Mouse (Mus musculus): Measurements from ENCODE around the gene Fgfr2. TPM values are rescaled to one million over a fixed set of nuclear protein-coding genes. Genes with fewer than 3 reads are reported as not detected.

Fgfr2 gene
- polyA plus RNA-seq, 1 experiment from 2014 or later: 137 TPM

DNA sequence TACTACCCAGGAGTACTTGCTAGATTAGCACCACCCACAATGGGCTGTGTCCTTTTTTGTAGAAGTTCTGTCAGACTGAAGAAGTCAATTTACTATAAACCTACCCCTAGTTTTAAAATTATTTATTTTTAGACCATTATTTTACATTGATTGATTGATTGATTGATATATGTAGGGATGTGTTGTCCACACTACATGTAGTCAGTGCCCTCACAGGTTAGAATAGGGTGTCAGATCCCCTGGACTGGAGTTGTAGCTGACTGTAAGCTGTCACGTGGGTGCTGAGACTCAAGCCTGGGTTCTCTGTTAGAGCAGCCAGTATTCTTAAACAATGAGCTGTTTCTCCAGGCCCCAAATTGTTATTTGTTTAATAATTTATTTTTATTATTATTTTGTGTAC lies 229.8 kb downstream of the Fgfr2 start:
- H3K4me2 ChIP-seq (replicated peaks): no peak overlapping the region
- 90% methylated on average over 1 of the region's 1 CpGs for WGBS
- no peaks in the 10 kb centered on the region for H3K9me3 ChIP-seq (replicated peaks)
- H3K27ac ChIP-seq (replicated peaks): no peak overlapping the region
- no peak overlapping the region for H3K9ac ChIP-seq
- H3K4me1 ChIP-seq: no peaks in the 10 kb centered on the region
- H3K36me3 ChIP-seq: no peaks in the 10 kb centered on the region
- H3K4me3 ChIP-seq (replicated peaks): no peak overlapping the region
- H3K27me3 ChIP-seq: no peaks in the 10 kb centered on the region
- ATAC-seq (ENCODE audit: insufficient number of reproducible peaks, low FRiP score, low TSS enrichment, low read depth): no peak

DNA sequence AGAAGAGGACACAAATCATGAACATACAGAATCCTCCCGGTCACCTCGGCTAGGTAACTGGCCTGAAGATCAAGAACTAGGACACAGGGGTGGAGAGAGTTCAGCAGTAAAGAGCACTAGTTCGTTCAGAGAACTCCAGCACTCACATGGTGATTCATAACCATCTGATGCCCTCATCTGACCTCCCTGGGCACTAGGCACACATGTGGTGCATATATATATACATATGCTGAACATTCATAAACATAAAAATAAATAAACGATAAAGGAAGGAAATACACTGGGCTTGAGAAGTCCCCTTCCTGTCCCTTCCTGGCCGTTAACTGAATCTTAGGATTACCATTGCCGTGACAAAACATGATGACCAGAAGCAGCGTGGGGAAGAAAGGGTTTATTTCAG lies 230.3 kb downstream of the Fgfr2 start:
- Histone ChIP-seq H3K9ac (no peak overlapping the region), H3K4me2 (replicated peaks) (no peak overlapping the region), H3K4me1 (no peaks in the 10 kb centered on the region), H3K36me3 (no peaks in the 10 kb centered on the region), H3K9me3 (replicated peaks) (no peaks in the 10 kb centered on the region), H3K27me3 (no peaks in the 10 kb centered on the region), H3K27ac (replicated peaks) (no peak overlapping the region), H3K4me3 (replicated peaks) (no peak overlapping the region)
- no peak for ATAC-seq (ENCODE audit: insufficient number of reproducible peaks, low FRiP score, low TSS enrichment, low read depth)
- WGBS: 74% methylated on average over 7 of the region's 7 CpGs

DNA sequence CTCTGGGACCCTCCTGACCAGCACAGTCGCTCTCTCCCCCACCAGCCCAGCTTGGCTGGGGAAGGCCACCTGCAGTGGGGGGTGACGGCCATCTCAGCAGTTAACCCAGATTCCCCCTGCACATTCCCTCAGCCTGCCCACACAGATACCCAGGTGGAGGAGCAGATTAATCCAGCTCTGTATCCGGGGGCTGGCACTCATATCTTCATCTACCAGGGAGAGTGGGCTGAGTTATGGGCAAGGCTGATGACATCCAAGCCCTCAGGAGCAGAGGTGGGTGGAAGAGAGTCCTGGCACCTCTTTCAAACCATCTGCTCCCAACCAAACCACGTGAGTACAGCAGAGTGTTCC lies 230.9 kb downstream of the Fgfr2 start:
- H3K36me3 ChIP-seq: no peaks in the 10 kb centered on the region
- no peaks in the 10 kb centered on the region for H3K27me3 ChIP-seq
- no peaks in the 10 kb centered on the region for H3K9me3 ChIP-seq (replicated peaks)
- no peak overlapping the region for H3K27ac ChIP-seq (replicated peaks)
- H3K9ac ChIP-seq: no peak overlapping the region
- 63% methylated on average over 4 of the region's 4 CpGs for WGBS
- no peak overlapping the region for H3K4me3 ChIP-seq (replicated peaks)
- no peak for ATAC-seq (ENCODE audit: insufficient number of reproducible peaks, low FRiP score, low TSS enrichment, low read depth)
- H3K4me1 ChIP-seq: no peaks in the 10 kb centered on the region
- no peak overlapping the region for H3K4me2 ChIP-seq (replicated peaks)

DNA sequence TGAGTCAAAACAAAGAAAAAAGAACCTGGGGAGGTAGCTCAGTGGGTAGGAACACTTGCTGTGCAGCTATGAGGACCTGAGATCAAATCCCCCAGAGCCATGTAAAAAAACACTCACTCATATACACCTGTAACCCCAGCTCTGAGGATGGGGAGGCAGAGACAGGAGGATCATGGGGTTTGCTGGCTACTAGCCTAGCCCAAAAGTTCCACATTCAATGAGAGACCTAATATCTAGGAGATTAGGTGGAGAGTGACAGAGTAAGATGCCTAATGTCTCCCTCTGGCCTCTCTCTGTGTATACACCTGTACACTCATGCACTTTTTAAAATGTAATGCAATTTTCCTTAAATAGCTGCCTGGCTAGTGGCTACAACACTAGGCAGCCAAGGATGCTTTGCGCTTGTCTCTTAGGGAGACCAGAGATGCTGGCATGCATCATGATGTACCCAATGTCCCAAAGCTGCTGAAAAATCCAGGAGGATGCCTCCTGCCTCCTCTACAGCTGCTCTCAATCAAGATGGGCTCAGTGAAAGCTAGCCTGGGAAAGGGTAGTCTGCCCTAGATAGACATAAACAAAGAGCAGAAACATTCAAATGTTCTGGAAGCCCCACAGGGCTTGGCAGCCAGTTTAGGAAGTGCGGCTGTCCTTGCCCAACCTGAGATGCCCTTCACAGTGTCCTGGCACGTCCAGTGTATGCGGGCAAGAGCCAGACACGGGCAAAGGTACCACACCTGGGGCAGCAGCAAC lies 231.4 kb downstream of the Fgfr2 start:
- no peak for ATAC-seq (ENCODE audit: insufficient number of reproducible peaks, low FRiP score, low TSS enrichment, low read depth)
- Histone ChIP-seq H3K36me3 (no peaks in the 10 kb centered on the region), H3K4me1 (no peaks in the 10 kb centered on the region), H3K9ac (no peak overlapping the region), H3K9me3 (replicated peaks) (no peaks in the 10 kb centered on the region), H3K27ac (replicated peaks) (no peak overlapping the region), H3K4me2 (replicated peaks) (no peak overlapping the region), H3K27me3 (no peaks in the 10 kb centered on the region), H3K4me3 (replicated peaks) (no peak overlapping the region)
- WGBS: 73% methylated on average over 5 of the region's 5 CpGs

DNA sequence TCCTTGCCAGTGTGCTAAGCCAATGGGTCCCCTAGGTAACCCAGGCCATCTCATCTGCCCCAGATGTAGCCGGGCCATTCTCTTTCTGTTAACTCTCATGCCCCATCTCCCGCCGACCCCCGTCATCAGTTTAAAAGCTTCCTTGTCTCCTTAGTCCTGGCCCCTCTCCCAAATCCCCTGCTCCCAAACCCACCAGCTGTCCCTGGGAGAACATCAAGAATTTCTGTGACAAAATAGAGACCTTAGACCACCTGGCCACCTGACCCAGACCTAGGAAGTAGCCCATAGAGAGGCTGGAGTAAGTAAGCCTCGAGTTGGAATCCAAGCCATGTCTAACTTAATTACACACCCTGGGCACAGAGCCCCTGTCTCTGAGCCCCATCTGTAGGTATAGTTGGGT lies 232.9 kb downstream of the Fgfr2 start:
- Histone ChIP-seq H3K36me3 (peaks cover 5% of the 10 kb centered on the region; the same call in 1 of the 2 replicates), H3K27ac (replicated peaks) (no peak overlapping the region), H3K4me1 (no peaks in the 10 kb centered on the region), H3K27me3 (no peaks in the 10 kb centered on the region), H3K9me3 (replicated peaks) (no peaks in the 10 kb centered on the region), H3K4me3 (replicated peaks) (no peak overlapping the region), H3K9ac (no peak overlapping the region), H3K4me2 (replicated peaks) (no peak overlapping the region)
- ATAC-seq (ENCODE audit: insufficient number of reproducible peaks, low FRiP score, low TSS enrichment, low read depth): no peak
- 81% methylated on average over 5 of the region's 5 CpGs for WGBS

DNA sequence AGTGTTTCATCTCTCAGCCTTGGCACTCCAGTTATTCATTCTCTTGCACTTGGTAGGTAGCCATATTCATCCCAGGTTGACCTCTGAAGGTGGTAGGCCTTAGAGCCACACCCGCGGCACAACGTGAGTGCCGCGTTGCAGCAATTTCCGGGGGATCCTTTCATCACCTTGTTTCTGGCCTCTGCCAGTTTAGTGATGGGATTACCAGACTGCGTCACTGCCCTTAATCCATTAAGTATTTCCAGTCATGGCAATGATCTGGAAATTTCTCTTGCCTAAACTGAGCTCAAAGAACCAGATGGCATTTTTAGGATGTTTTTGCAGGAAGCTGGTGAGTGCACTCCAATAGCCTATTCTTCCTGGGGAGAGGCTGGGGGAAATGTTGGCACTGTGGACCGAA lies 233.5 kb downstream of the Fgfr2 start:
- Histone ChIP-seq H3K4me3 (replicated peaks) (no peak overlapping the region), H3K27me3 (no peaks in the 10 kb centered on the region), H3K36me3 (peaks cover 7% of the 10 kb centered on the region; the same call in 1 of the 2 replicates), H3K9ac (no peak overlapping the region), H3K4me2 (replicated peaks) (no peak overlapping the region), H3K9me3 (replicated peaks) (no peaks in the 10 kb centered on the region), H3K4me1 (no peaks in the 10 kb centered on the region), H3K27ac (replicated peaks) (no peak overlapping the region)
- WGBS: 85% methylated on average over 8 of the region's 8 CpGs
- ATAC-seq (ENCODE audit: insufficient number of reproducible peaks, low FRiP score, low TSS enrichment, low read depth): no peak

DNA sequence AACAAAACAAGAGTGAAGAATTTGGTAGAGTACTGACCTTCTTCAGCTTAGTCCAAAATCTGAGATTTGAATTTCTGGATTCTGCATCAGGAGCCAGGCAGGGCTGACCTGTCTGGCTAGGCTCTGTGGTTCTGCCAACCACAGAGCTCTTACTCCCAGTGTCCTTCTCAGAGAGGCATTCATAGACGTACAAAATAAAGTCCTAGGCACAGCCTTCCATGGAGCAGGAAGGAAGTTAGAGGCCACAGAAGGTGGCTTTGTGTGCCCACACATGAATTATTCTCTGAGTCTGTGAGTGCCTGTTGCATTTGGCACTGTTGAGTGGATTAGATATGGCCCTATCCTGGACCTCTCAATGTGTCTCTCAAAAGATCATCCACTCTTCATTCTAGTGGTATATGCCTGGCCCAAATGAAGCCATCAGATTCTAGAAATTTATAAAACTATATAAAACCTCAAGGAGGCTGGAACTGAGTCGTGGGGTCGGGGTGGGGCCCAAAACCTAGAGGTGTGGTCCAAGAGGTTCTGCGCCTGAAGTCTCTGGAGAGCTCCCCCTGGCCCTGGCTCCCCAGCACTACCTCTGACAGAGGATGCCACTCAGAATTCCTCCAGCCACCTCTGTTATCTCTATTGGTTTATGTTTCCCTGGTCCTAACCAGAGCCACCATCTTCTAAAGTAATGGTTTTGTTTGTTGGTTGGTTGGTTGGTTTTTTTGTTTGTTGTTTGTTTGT lies 234.5 kb downstream of the Fgfr2 start:
- WGBS: 60% methylated on average over 4 of the region's 4 CpGs
- no peak for ATAC-seq (ENCODE audit: insufficient number of reproducible peaks, low FRiP score, low TSS enrichment, low read depth)
- no peak overlapping the region for H3K9ac ChIP-seq
- no peaks in the 10 kb centered on the region for H3K27me3 ChIP-seq
- H3K36me3 ChIP-seq: peaks cover 16% of the 10 kb centered on the region; the same call in 1 of the 2 replicates
- H3K4me3 ChIP-seq (replicated peaks): no peak overlapping the region
- no peaks in the 10 kb centered on the region for H3K9me3 ChIP-seq (replicated peaks)
- no peak overlapping the region for H3K27ac ChIP-seq (replicated peaks)
- no peak overlapping the region for H3K4me2 ChIP-seq (replicated peaks)
- no peaks in the 10 kb centered on the region for H3K4me1 ChIP-seq

DNA sequence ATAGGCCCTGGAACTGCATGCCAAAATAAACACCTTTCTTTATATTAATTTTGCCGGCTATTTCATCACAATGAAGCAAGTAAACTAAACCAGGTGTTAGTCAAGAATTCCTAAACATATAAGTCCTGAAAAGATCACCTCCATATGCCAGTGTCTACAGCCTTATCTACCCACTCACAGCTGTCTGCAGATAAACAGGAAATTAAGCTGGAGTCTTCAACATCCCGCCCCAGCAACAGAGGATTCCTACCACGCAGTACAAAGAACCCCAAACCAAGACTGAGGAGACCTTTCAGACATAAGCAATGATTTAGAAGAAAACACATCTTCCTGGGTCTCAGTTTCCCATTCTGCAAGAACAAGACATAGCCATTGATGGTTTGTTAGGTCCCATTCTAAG lies 235.1 kb downstream of the Fgfr2 start:
- no peak for ATAC-seq (ENCODE audit: insufficient number of reproducible peaks, low FRiP score, low TSS enrichment, low read depth)
- no peak overlapping the region for H3K4me2 ChIP-seq (replicated peaks)
- H3K27me3 ChIP-seq: no peaks in the 10 kb centered on the region
- WGBS: 64% methylated on average over 3 of the region's 3 CpGs
- peaks cover 22% of the 10 kb centered on the region; the same call in 1 of the 2 replicates for H3K36me3 ChIP-seq
- H3K27ac ChIP-seq (replicated peaks): no peak overlapping the region
- H3K9ac ChIP-seq: no peak overlapping the region
- no peaks in the 10 kb centered on the region for H3K4me1 ChIP-seq
- H3K9me3 ChIP-seq (replicated peaks): no peaks in the 10 kb centered on the region
- H3K4me3 ChIP-seq (replicated peaks): no peak overlapping the region

DNA sequence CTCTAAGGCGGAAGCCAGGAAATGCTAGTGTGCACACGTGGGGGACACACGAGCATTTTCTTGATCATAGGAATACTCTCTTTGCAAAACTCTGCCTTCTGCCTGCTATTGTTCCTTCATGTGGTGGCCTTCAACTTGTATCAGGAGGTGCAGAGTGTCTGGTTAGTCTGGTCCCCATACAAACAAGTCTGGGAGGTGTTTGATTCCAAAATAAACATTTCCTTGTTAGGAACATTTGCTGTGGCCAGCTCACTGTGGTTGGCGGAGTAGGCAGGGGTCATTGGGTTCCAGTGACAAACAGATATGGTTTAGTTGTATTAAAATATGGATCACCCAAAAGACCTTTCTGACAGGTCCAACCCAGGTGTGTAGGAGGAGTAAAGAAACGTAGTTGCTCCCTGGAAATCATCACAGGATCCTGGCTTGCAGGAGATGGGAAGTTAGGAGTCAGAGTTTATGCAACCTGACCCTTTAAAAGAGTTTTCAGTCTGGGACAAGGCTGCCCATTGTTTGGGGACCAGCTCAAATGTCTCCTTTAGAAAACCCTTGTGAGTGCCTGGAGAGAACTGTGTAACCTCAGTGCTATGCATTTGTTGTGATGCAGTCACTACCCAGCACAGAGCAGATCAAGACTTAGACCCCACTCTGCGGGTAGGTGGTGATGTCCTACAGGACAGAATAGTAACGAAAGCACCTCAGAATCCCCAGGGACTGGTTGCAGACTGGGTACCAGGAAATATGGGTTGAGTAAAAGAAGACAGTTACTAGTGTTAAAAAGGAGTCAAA lies 235.9 kb downstream of the Fgfr2 start:
- Histone ChIP-seq H3K4me3 (replicated peaks) (no peak overlapping the region), H3K27me3 (no peaks in the 10 kb centered on the region), H3K36me3 (peaks cover 31% of the 10 kb centered on the region), H3K4me2 (replicated peaks) (no peak overlapping the region), H3K27ac (replicated peaks) (no peak overlapping the region), H3K9me3 (replicated peaks) (no peaks in the 10 kb centered on the region), H3K4me1 (no peaks in the 10 kb centered on the region), H3K9ac (no peak overlapping the region)
- WGBS: 35% methylated on average over 7 of the region's 7 CpGs
- no peak for ATAC-seq (ENCODE audit: insufficient number of reproducible peaks, low FRiP score, low TSS enrichment, low read depth)

DNA sequence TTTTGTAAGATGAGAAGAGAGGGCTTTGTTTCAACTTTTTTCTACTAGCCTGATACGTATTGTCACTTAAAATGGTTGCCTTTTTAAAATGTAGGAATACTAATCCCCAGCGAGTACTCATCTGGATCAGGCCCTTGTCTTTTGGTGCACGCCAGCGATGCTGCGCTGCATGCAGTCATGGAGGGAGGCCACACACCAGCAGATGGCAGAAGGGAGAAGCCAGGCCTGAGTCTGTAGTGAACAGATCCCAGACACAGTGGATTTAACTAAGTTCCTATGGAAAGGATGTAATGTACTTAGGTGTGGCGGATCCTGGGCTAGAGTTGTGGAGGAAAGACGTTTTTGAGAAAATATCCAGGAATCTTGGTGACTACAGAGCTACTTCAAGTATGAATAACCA lies 239.1 kb downstream of the Fgfr2 start:
- no peak overlapping the region for H3K4me2 ChIP-seq (replicated peaks)
- ATAC-seq (ENCODE audit: insufficient number of reproducible peaks, low FRiP score, low TSS enrichment, low read depth): no peak
- WGBS: 89% methylated on average over 7 of the region's 7 CpGs

DNA sequence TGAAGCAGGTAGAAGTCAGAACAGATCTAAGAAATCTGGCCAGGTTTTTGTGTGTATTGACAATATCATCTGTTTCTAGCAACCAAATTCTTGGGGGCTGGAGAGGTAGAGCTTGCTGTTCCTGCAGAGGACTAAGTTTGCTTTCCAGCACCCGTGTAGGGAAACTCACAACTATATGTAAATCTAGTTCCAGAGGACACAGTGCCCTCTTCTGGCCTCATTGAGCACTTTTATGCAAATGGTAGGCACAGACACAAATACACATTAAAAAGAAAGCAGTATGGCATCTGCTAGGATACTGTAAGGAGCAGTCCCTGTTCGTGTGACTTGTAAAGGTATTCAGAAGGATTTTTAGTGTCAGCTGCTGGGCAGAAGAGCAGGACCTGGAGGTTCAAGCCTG lies 240.8 kb downstream of the Fgfr2 start:
- H3K9me3 ChIP-seq (replicated peaks): no peaks in the 10 kb centered on the region
- H3K27ac ChIP-seq (replicated peaks): no peak overlapping the region
- H3K27me3 ChIP-seq: no peaks in the 10 kb centered on the region
- no peaks in the 10 kb centered on the region for H3K4me1 ChIP-seq
- no peak overlapping the region for H3K9ac ChIP-seq
- H3K36me3 ChIP-seq: peaks cover 74% of the 10 kb centered on the region
- ATAC-seq (ENCODE audit: insufficient number of reproducible peaks, low FRiP score, low TSS enrichment, low read depth): no peak
- WGBS: 70% methylated on average over 2 of the region's 2 CpGs
- H3K4me2 ChIP-seq (replicated peaks): no peak overlapping the region
- H3K4me3 ChIP-seq (replicated peaks): no peak overlapping the region

More for the DNA sequence above, 239.1 kb downstream of the Fgfr2 start:
- no peaks in the 10 kb centered on the region for H3K4me1 ChIP-seq
- H3K9ac ChIP-seq: no peak overlapping the region
- H3K9me3 ChIP-seq (replicated peaks): no peaks in the 10 kb centered on the region
- H3K36me3 ChIP-seq: peaks cover 60% of the 10 kb centered on the region
- H3K27ac ChIP-seq (replicated peaks): no peak overlapping the region
- no peak overlapping the region for H3K4me3 ChIP-seq (replicated peaks)
- no peaks in the 10 kb centered on the region for H3K27me3 ChIP-seq

All from embryonic facial prominence, embryonic 15.5 days (tissue).